37 mouse cellular contexts compared by ENCODE assay signal in genomic region chr7:129281966-129282365, GRCm38 (mm10). TPM values are rescaled to one million over a fixed set of nuclear protein-coding genes. Genes with fewer than 3 reads are reported as not detected.
"Had no signal": no experiment of that assay in that cellular context is flagged by ENCODE, and none has a peak within 500 bp of the region (broad histone marks: within the 10 kb centered on the region; RNA-seq: fewer than 3 reads in every experiment).

No protein-coding gene starts in this region.

- ATAC-seq: hindbrain, embryonic 16.5 days; hindbrain, postnatal 0 days; inflammation-experienced regulatory T-cells, adult 6 months; intestine, embryonic 15.5 days; intestine, embryonic 16.5 days; intestine, postnatal 0 days had no signal

- H3K4me1 ChIP-seq: heart, embryonic 13.5 days; heart, embryonic 15.5 days; hindbrain, embryonic 12.5 days; hindbrain, embryonic 13.5 days; hindbrain, embryonic 15.5 days; kidney, embryonic 15.5 days had no signal

- H3K27me3 ChIP-seq: heart, embryonic 15.5 days; hindbrain, embryonic 12.5 days; hindbrain, embryonic 13.5 days; hindbrain, embryonic 15.5 days; intestine, embryonic 15.5 days; kidney, embryonic 15.5 days had no signal

- H3K36me3 ChIP-seq: heart, embryonic 12.5 days; heart, embryonic 13.5 days; heart, embryonic 15.5 days; hindbrain, embryonic 10.5 days; hindbrain, embryonic 12.5 days; hindbrain, embryonic 13.5 days; hindbrain, embryonic 15.5 days; intestine, embryonic 15.5 days; kidney, embryonic 15.5 days had no signal

- H3K9me3 ChIP-seq: heart, embryonic 12.5 days; heart, embryonic 13.5 days; heart, embryonic 15.5 days; hindbrain, embryonic 10.5 days; hindbrain, embryonic 12.5 days; hindbrain, embryonic 13.5 days; hindbrain, embryonic 15.5 days; intestine, embryonic 15.5 days; kidney, embryonic 15.5 days had no signal

- DNase-seq: heart, postnatal 10 days; heart, postnatal 14 days; heart, postnatal 36 days; heart, postnatal 4 days; kidney, adult 11 months; kidney, adult 18-20 months; kidney, adult 2 months; kidney, adult 8-10 months; kidney, adult 9 months; kidney, postnatal 10 days; kidney, postnatal 14 days; kidney, postnatal 25 days; kidney, postnatal 36 days; kidney, postnatal 4 days; layer of hippocampus, adult 9-11 months; layer of hippocampus, postnatal 36 days had no signal

- H3K4me3 ChIP-seq: heart, embryonic 12.5 days; heart, embryonic 13.5 days; heart, embryonic 15.5 days; hindbrain, embryonic 10.5 days; hindbrain, embryonic 12.5 days; hindbrain, embryonic 13.5 days; hindbrain, embryonic 15.5 days; intestine, embryonic 15.5 days; kidney, embryonic 15.5 days; layer of hippocampus, adult 2 months; left cerebral cortex, adult 2 months had no signal

- H3K9ac ChIP-seq: heart, embryonic 12.5 days; heart, embryonic 13.5 days; heart, embryonic 15.5 days; hindbrain, embryonic 12.5 days; hindbrain, embryonic 13.5 days; hindbrain, embryonic 14.5 days; hindbrain, embryonic 15.5 days; intestine, embryonic 15.5 days; kidney, embryonic 15.5 days had no signal

- H3K27ac ChIP-seq: heart, embryonic 13.5 days; heart, embryonic 15.5 days; hindbrain, embryonic 10.5 days; hindbrain, embryonic 12.5 days; hindbrain, embryonic 13.5 days; hindbrain, embryonic 14.5 days; hindbrain, embryonic 15.5 days; hindbrain, postnatal 0 days; intestine, embryonic 15.5 days; kidney, embryonic 15.5 days; kidney, postnatal 0 days; layer of hippocampus, adult 2 months; left cerebral cortex, adult 2 months had no signal

- H3K4me2 ChIP-seq: heart, embryonic 12.5 days; heart, embryonic 13.5 days; heart, embryonic 15.5 days; hindbrain, embryonic 12.5 days; hindbrain, embryonic 13.5 days; hindbrain, embryonic 14.5 days; hindbrain, embryonic 15.5 days; intestine, embryonic 15.5 days; kidney, embryonic 15.5 days had no signal

RNA-seq across cellular contexts. Expression of gene Plpp4, which starts 25.1 kb away (rescaled TPM):
- total RNA-seq: heart, postnatal 14 days; heart, postnatal 25 days; heart, postnatal 36 days; heart, postnatal 4 days; hematopoietic stem cell, adult 5-6 weeks had no signal
- polyA plus RNA-seq: heart, postnatal 0 days; inflammation-experienced regulatory T-cells, adult 6 months had no signal
